Mouse (Mus musculus) layer of hippocampus, postnatal 14 days (tissue): ENCODE data around the gene Dctd. TPM values are rescaled to one million over a fixed set of nuclear protein-coding genes. Genes with fewer than 3 reads are reported as not detected.
"Not testable (repeated sequence)": the region's sequence is repeated elsewhere in the genome, so short reads cannot be mapped to it uniquely, and the experiment has no call there.

Experiments
- DNase-seq, 2 experiments: peaks; one replicate each; pipeline ENCODE4 v3.0.0; 2021 to 2022; ENCODE audit warnings: low spot score in 2 of 2, mixed read lengths in 1 of 2
- total RNA-seq, 2 experiments: library from RNA; stranded (reverse); gene quantifications; 2 replicates each; pipeline ENCODE4 v1.2.3; 2021

Gene Dctd
- total RNA-seq, 2 experiments from 2014 or later: 5.3 to 6.9 TPM

DNA sequence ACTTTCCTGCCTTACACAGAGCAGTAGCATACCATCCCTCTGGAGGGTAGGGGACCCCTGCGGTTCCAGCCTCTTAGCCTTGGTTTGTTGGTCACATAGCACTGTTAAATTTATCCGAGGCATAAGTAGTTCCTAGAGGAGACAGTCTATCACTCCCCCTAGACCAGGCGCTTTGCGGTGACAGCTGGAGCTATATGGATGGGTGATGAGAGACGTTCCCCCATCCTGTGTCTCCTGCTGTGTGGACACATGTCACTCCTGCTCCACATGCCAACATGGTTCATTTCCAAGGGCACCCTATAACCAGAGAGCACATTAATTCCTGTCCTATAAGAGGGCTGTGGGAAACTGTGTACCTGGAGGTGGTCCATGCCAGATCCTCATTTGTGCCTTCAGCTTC lies 42.1 kb downstream of the Dctd start:
- no peak for DNase-seq

DNA sequence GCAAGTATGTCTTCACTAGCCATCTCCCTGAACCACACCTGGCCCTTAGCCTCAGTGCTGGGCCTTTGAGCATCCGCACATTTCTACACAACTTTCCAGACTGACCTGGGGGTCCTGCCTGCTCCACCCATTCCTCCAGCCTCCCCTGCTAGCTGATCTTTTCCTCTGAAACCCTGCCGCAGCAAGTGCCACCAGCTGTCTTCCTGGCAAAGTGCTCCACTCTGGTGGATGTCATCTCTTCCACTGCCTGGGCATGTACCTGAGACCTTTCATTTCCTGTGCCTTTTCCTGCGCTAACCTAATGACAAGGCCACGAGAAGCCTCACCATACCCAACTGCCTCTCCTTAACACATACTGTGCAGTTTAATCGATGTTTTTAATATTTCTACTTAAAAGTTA lies 46.9 kb downstream of the Dctd start:
- DNase-seq: no peak

DNA sequence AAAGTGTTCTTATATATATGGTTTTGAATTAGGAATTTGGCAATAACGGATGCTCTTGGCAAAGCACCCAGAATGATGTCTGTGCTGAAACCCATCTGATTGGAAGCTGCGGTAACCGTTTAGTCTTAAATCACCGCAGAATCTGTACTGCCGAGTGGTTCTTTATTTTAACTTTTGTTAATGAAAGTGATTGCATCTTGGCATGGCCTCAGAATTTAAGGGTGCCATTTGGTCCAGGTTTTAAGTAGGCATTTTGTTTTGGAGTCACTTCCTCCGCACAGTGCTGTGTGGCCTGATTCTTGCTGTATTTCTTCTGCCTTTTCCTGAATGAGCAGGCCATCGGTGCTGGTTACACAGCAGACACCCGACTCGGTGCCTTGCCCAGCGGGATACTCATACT lies 47.6 kb downstream of the Dctd start:
- peak; percentile 23 to 39 for DNase-seq

DNA sequence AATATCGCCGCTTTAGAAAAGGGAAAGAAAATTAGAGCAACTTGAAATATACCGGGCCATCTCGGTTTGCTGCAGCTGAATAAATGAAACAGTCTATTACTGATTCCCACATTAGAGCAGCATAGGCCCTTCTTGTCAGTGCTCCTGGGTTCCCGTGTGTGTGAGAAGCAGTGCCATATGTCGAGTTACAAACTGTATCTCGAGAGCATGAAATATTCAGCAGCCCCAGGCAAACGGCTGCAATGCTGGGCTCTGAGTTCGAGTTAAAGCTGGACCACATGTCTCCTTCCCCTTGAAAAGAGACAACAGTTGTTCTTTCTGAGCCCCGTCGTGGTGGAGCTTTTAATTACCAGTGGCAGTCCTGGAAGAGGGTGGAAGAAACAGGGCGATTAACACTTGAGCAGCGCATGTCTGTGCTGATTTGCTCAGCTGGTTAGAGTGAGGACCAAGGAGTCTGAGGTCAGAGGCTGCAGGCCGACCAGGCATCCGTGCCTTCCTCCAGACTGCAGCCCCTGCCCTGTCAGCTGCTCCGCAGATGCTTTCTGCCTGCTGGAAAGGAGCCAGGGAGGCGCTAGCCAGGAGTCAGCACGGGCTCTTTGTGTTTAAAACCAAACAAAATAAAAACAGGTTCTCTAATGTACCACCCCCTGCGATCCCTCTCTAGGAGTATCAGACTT lies 53.3 kb downstream of the Dctd start:
- DNase-seq: peak; percentile 12 to 34

DNA sequence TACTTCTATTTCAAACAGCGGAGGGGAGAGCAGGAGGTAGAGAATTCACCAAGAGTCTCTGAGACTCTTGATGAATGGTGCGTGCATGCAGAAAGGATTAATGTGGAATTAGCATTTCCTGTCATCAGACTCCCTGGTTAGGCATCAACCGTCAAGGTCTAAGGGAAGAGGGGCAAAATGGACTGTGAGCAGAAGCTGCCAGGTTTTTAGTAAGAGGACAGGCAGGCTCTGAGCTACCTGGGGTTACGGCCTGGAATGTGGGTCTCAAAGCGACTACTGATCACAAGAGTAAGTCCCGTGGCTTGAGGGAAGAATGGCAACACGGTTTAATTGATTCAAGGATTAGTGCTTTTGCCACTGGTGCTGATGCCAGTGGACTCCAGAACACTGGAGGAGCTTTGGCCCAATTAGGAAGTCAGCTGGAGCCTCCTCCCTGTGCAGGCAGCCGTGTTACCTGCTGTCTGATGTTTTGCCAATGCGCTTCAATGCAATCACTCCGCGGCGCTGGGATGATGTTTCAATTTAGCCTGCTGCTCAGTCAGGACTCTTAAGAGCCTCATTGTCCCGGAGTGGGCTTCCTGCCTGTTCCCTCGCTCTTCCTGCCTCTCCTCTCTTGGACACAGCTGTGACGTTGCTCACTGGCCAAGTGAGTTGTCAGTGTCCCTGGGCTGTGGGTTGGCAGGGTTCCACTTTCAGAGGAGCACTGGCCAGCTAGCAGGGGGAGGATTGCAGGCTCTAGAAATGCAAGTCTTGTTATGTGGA lies 54.6 kb downstream of the Dctd start:
- DNase-seq: peak; percentile 61 to 88

DNA sequence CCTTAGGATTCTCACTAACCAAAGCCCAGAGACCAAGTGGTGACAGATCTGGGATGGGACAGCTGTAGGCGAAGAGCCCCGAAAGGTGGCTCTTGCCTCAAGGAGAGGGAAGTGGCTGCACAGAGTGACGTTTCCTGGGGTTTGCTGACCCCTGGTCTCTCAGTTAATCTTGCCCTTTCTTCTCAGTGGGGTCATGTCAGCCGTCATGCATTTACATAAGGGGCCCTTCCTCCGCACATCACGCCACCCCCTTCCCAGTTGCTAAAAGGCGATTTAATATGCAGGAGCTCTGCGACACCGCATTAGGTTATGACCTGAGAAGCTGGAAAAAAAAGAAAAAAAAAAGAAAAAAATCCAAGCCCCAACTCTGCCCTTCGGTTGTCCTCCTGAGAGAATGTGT lies 58.8 kb downstream of the Dctd start:
- DNase-seq: no peak

DNA sequence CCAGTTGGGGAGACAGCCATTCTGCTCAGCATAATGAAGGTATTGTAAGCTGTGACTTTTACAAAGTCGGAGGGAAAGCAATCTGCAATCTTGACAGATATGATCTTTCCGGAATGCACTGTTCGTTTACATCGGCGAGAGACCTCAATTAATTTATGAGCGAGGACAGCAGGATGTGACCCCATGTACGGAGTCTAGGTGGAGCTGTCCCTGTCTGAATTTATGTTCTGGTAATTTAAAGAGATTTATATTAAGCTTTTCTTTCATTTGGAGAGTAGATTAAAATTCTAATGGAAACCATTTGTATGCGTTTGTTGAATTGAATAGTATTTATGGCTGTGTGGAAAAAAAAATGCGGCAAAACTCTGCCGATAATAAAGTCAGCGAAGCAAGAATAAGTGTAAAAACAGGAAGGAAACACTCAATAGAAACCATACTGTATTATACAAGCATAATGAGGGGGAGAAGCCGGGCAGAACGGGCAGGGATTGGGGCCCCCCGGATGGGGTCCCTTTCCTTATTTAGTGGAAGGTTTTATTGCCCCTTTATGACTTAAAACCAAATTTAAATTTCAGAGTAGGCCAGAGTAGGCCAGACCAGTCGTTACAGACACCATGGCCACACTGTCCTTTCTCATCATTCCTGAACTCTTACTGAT lies 59.8 kb downstream of the Dctd start:
- no peak for DNase-seq

DNA sequence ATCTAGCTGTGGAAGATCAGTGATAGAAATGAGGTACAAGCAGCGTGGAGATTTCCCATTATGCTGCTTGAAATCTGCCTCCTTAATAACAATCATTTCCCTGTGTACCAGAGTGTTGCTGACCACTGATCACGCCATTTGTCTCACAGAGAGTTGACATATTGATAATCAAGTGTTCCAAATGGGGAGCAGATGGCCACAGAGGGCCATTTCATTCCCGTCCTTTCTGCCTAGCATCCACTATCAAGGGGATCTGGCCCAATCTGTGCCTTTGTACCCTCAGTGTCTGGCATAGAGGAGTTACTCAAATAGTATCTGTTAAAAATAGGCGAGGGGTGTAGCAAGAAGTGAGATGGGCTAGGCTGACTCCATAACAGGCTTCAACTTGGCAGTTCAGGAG lies 78.5 kb downstream of the Dctd start:
- no peak for DNase-seq

DNA sequence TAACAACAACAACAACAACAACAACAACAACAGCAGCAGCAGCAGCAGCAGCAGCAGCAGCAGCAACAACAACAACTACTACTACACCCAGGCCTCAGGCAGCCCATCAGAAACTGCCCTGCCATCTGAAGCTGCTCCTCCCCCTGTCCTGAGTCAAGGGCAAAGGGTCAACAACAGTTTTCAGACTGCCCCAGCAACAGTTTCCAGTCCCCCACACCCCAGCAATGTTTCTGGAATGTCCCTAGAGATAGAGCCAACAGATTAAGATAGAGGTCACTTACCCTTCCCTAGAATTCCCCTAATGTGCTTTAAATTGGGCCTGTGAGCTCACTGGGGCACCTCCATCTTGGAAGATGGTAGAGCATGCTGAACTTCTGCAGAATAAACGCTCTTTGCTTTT lies 79.0 kb downstream of the Dctd start:
- DNase-seq: no peak

DNA sequence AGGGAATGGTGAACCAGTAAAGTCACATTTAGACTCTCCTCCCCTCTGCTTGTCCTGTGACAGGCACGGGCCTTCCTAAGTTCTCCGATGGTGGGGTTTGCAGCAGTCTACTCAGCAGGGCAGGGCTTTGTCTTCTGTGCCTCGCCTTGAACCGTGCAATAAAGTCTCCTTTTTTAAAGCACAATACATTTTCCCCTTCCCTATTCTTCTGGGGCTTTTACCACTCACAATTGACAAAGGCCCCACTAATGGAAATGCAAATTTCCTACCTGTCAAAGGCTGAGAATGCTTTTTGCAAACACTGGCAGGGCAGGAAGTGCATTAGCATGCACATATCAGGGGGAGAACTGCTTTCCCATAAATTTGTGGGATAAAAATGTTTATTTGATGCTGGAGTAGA lies 80.1 kb downstream of the Dctd start:
- no peak for DNase-seq

DNA sequence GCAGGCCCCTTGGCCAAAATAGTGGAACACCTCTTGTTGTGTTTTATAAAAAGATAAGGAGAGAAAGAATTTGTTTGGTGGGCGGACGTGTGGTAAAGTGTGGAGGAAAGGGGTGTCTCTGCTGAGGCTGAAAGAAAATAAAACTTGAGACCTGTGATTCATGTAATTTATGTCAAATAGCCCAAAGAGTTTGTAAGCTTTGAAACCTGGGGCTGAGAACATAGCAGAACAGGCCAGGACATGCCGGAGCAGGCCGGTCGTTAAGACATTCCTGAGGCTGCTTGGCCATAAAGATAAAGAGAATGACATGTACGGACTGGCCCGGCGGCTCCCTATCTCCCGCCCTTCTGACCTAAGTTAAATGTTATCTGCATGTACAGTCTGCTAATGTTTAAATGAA lies 81.3 kb downstream of the Dctd start:
- not testable (repeated sequence) for DNase-seq

DNA sequence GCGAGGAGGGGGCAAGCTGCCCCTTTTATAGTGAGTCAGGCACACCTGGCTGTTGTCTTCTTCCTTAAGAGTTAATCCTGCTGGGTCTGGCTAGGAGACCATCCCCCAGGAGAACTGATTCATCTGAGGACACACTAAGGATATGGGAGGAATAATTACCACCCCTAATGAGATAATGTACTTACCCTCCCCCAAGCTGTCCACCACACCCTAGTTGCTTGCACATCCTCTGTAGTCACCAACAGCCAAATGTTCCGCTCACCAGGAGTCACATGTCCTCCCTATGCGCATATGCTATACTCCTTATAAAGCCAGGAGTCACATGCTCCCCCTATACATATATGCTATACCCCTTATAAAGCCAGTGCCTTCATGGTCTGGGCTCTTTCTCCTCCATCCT lies 82.1 kb downstream of the Dctd start:
- DNase-seq: no peak

DNA sequence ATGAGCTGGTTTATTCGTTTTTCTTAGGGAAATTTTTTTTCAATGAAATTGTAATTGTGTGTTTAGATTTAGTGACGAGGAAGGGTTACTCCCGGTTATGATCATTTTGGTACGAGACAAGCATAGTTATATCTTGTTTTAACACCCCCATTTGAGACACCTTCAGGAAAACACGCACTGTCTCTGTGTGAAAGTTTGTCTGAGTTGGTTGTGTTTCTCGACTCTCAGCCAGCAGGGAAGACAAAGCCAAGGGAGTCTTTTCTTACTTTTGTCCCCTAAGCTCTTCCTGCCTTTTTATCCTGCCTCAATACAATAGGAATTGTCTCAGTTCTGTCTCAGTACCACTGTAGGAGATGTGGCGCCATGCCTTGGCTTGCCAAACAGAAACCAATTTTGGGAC lies 84.9 kb downstream of the Dctd start:
- DNase-seq: no peak

DNA sequence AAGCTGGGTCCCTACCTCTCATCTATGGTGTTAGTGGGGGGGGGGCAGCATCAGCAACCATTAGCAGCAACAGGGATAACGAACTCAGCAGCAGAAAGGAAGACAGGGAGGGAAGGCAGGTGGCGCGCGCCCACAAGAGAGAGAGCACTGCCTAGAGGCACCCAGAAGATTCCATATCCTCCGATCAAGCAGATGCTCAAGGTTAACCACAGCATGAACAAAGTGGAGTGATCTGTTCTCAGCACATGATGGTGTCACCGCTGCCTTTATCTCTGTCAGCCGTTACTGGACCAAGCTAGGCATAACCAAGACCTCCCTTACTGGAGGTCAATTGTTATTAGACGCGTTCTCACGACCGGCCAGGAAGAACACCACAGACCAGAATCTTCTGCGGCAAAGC lies 89.7 kb downstream of the Dctd start:
- no peak for DNase-seq

DNA sequence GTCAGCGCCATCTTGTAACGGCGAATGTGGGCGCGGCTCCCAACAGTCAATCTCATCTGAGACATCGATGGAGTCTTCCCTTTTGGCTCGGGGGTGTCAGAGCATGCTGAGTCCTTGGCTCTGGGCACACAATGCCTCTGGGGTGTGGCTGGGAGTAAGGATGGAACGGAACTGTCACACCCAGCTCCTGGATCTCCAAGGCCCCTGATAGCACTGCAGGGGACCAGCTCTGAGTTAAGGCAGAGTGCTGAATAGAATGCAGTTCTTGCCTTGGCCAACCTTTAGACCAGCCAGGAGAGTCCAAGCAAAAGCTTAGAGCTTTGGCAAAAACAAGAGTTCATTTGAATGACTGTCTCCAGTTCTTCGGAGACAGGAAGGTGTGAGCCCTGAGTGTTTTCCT lies 97.1 kb downstream of the Dctd start:
- no peak for DNase-seq

DNA sequence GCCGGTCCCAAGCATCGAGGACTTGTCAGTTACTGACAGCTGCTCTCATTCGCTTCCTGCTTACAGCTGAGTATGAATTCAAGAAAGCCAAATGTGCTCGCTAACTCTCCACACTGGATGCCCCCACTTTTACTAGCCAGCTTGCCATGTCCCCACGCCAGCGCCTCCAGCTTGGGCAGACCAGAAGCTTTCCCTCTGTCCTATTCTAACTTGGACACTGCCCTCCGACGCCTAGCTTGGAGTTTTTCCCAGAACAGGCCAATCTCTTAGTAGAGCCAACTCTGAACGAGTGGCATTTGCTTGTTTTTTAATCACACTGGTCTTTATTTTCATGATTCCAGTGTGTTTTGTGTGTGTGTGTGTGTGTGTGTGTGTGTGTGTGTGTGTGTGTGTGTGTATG lies 100.3 kb downstream of the Dctd start:
- DNase-seq: no peak

DNA sequence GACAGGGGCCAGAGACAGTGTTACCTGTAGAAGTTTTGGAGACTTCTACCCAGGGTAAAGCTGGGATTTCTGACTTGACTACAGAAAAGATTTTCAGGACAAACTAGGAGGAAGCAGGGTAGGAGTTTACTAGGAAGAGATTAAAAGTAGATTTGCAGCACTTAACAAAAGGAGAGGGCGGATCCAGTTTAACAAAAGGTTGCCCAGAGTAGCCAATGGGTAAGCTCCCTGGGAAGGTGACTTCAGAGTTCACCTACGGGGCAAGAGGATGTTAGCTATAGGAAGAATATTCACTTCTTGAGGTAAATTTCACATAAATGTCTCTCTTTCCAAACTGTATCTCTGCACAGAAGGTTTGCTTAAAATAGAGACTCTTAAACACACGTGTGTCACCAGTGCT lies 103.7 kb downstream of the Dctd start:
- no peak for DNase-seq

Other genes with a start within 250 kb of the Dctd start
- 10 to 100 TPM; 28.0 to 29.4 TPM for gene Wwc2, start 108.2 kb upstream of the Dctd start, total RNA-seq